16 mouse cellular contexts compared by ENCODE assay signal in genomic region chr8:119783579-119783978, GRCm38 (mm10). TPM values are rescaled to one million over a fixed set of nuclear protein-coding genes. Genes with fewer than 3 reads are reported as not detected.
A peak's percentile ranks its signal among the peaks of the same experiment; 100 is the strongest.
DNase-seq lines count a peak whose midpoint lies in the region; ATAC-seq lines count a peak whose summit lies in the region.
"Had no signal": no experiment of that assay in that cellular context is flagged by ENCODE, and none has a peak within 500 bp of the region (broad histone marks: within the 10 kb centered on the region; RNA-seq: fewer than 3 reads in every experiment).

No protein-coding gene starts in this region.

- DNase-seq in liver, embryonic 11.5 days (ENCODE audit: low spot score): no peak
- peak; percentile 56 for DNase-seq in thymus, postnatal 14 days
- DNase-seq in thymus, postnatal 25 days: no peak
- DNase-seq in embryonic facial prominence, embryonic 10.5 days (ENCODE audit: low spot score): no peak
- no peak for DNase-seq in cerebellum, adult 11-12 months
- no peak for DNase-seq in left cerebral cortex, postnatal 25 days (ENCODE audit: low spot score in 2 of 2)
- DNase-seq: gastrocnemius, postnatal 10 days; heart, postnatal 4 days; kidney, adult 8-10 months; kidney, postnatal 25 days; midbrain, embryonic 14.5 days; right cerebral cortex, adult 18-20 months had no signal

- no peak for ATAC-seq in liver, embryonic 11.5 days (replicated peaks; ENCODE audit: low FRiP score)
- ATAC-seq in liver, embryonic 12.5 days: no peak
- ATAC-seq: Patski had no signal

- H3K4me2 ChIP-seq in liver, embryonic 11.5 days: no peak overlapping the region
- no peak overlapping the region for H3K4me2 ChIP-seq in liver, embryonic 12.5 days
- H3K4me2 ChIP-seq: limb, embryonic 13.5 days; lung, embryonic 15.5 days had no signal

- H3K4me1 ChIP-seq in liver, embryonic 11.5 days (replicated peaks; ENCODE audit: control insufficient read depth, insufficient read depth, low read length): peaks cover 10% of the 10 kb centered on the region; the same call in 1 of the 2 replicates
- H3K4me1 ChIP-seq in liver, embryonic 12.5 days: peaks cover 42% of the 10 kb centered on the region
- H3K4me1 ChIP-seq in embryonic facial prominence, embryonic 10.5 days: peaks cover 64% of the 10 kb centered on the region

- no peaks in the 10 kb centered on the region for H3K9me3 ChIP-seq in liver, embryonic 11.5 days (ENCODE audit: control insufficient read depth, low read length)
- no peaks in the 10 kb centered on the region for H3K9me3 ChIP-seq in liver, embryonic 12.5 days (replicated peaks)
- no peaks in the 10 kb centered on the region for H3K9me3 ChIP-seq in embryonic facial prominence, embryonic 10.5 days
- H3K9me3 ChIP-seq: limb, embryonic 13.5 days; lung, embryonic 15.5 days had no signal

- intact Hi-C loops in left cerebral cortex, postnatal 25 days (cut with DNase I): no loop called here

- 56% methylated on average over 6 of the region's 6 CpGs for WGBS in liver, embryonic 11.5 days
- 46% methylated on average over 6 of the region's 6 CpGs for WGBS in liver, embryonic 12.5 days (ENCODE audit: insufficient replicate concordance)
- WGBS in embryonic facial prominence, embryonic 10.5 days: 69% methylated on average over 6 of the region's 6 CpGs

- no peak overlapping the region for H3K27ac ChIP-seq in liver, embryonic 11.5 days (ENCODE audit: low read depth, low read length)
- H3K27ac ChIP-seq in liver, embryonic 12.5 days: no peak overlapping the region
- peak overlapping the region; percentile 55; the same call in 1 of the 2 replicates for H3K27ac ChIP-seq in embryonic facial prominence, embryonic 10.5 days (replicated peaks)
- H3K27ac ChIP-seq: limb, embryonic 13.5 days; lung, embryonic 15.5 days had no signal

- no peaks in the 10 kb centered on the region for H3K27me3 ChIP-seq in liver, embryonic 11.5 days (replicated peaks; ENCODE audit: control insufficient read depth, insufficient read depth, low read length)
- no peaks in the 10 kb centered on the region; the same call in 1 of the 2 replicates for H3K27me3 ChIP-seq in liver, embryonic 12.5 days (replicated peaks)
- peaks cover 11% of the 10 kb centered on the region for H3K27me3 ChIP-seq in embryonic facial prominence, embryonic 10.5 days (replicated peaks; ENCODE audit: low read depth, poor library complexity, severe bottlenecking)
- H3K27me3 ChIP-seq: limb, embryonic 13.5 days; lung, embryonic 15.5 days; Patski had no signal

- H3K4me3 ChIP-seq in liver, embryonic 11.5 days (ENCODE audit: low read depth, low read length): no peak overlapping the region
- H3K4me3 ChIP-seq in liver, embryonic 12.5 days: no peak overlapping the region
- H3K4me3 ChIP-seq in embryonic facial prominence, embryonic 10.5 days: no peak overlapping the region
- H3K4me3 ChIP-seq: limb, embryonic 13.5 days; lung, embryonic 15.5 days had no signal

- no peaks in the 10 kb centered on the region for H3K36me3 ChIP-seq in liver, embryonic 11.5 days (ENCODE audit: control insufficient read depth, insufficient read depth, low read length)
- H3K36me3 ChIP-seq in liver, embryonic 12.5 days: no peaks in the 10 kb centered on the region
- no peaks in the 10 kb centered on the region for H3K36me3 ChIP-seq in embryonic facial prominence, embryonic 10.5 days (replicated peaks)
- H3K36me3 ChIP-seq: limb, embryonic 13.5 days; lung, embryonic 15.5 days had no signal

- 0 out of 2 replicates have a peak overlapping the region, but pooled peaks have one; percentile 4 for H3K9ac ChIP-seq in liver, embryonic 11.5 days (ENCODE audit: low read depth, low read length)
- H3K9ac ChIP-seq in liver, embryonic 12.5 days: no peak overlapping the region; the same call in 1 of the 2 replicates
- H3K9ac ChIP-seq: limb, embryonic 13.5 days; lung, embryonic 15.5 days had no signal

RNA-seq across cellular contexts. Expression of gene Tldc1, which starts 5.4 kb away (rescaled TPM):
- 9.5 and 10.3 TPM in 2 replicates for polyA plus RNA-seq in liver, embryonic 11.5 days (2014; fragmentation: Nextera tagmentation; extraction: Ambion mirVana)
- polyA plus RNA-seq in liver, embryonic 12.5 days (2016; fragmentation: Nextera tagmentation; extraction: Ambion mirVana): 6.1 and 6.7 TPM in 2 replicates
- 12.8 and 14.5 TPM in 2 replicates for polyA plus RNA-seq in embryonic facial prominence, embryonic 10.5 days (2016; fragmentation: Nextera tagmentation; extraction: Ambion mirVana)
- 10 to 100 TPM; 17.0 to 17.4 TPM for total RNA-seq in left cerebral cortex, postnatal 25 days (2021)

RNA-seq across cellular contexts. Expression of gene Cotl1, which starts 56.8 kb away (rescaled TPM):
- 132 and 155 TPM in 2 replicates for polyA plus RNA-seq in liver, embryonic 11.5 days (2014; fragmentation: Nextera tagmentation; extraction: Ambion mirVana)
- 46.5 and 49.5 TPM in 2 replicates for polyA plus RNA-seq in liver, embryonic 12.5 days (2016; fragmentation: Nextera tagmentation; extraction: Ambion mirVana)
- polyA plus RNA-seq in embryonic facial prominence, embryonic 10.5 days (2016; fragmentation: Nextera tagmentation; extraction: Ambion mirVana): 137 and 149 TPM in 2 replicates
- 10 to 100 TPM; 57.2 to 62.6 TPM for total RNA-seq in left cerebral cortex, postnatal 25 days (2021)
